Mouse (Mus musculus) megakaryocyte-erythroid progenitor cell, adult 5 weeks (primary cell): ENCODE results near the gene Pip. TPM values are rescaled to one million over a fixed set of nuclear protein-coding genes. Genes with fewer than 3 reads are reported as not detected.

Experiments
- polyA plus RNA-seq: library from polyadenylated mRNA; stranded (reverse); fragments of >175 nt; gene quantifications from 2 replicates; pipeline ENCODE4 v1.2.3, GENCODE M21; 2012

Pip gene
- 0.05 TPM in 1 of 2 replicates, not detected in the other for polyA plus RNA-seq

GRCm38 (mm10) chr6:41847235-41847634, at the start of gene Pip:
TSS of gene Pip (plus strand) at chr6:41847535.

GRCm38 (mm10) chr6:41852689-41853088, 5.4 kb downstream of the Pip start, which contains the start of gene Sval2:
TSS of gene Sval2 (plus strand) at chr6:41852989.

Other genes starting within 250 kb of the Pip start
- gene Ephb6, start 242.1 kb upstream of the Pip start, polyA plus RNA-seq = 12.4 and 20.4 TPM in 2 replicates
- gene Trpv6, start 211.1 kb upstream of the Pip start, polyA plus RNA-seq = not detected in 2 replicates
- not detected in 2 replicates for gene Trpv5, start 166.8 kb upstream of the Pip start, polyA plus RNA-seq
- not detected in 2 replicates for gene Llcfc1, start 163.1 kb upstream of the Pip start, polyA plus RNA-seq
- gene Kel, start 143.2 kb upstream of the Pip start, polyA plus RNA-seq = 3.0 TPM in 2 replicates
- gene Olfr459, start 72.4 kb upstream of the Pip start, polyA plus RNA-seq = not detected in 2 replicates
- not detected in 2 replicates for gene Sval2, start 5.5 kb downstream of the Pip start, polyA plus RNA-seq
- not detected in 2 replicates for gene Sval1, start 104.1 kb downstream of the Pip start, polyA plus RNA-seq
- gene Sval3, start 120.6 kb downstream of the Pip start, polyA plus RNA-seq = not detected in 2 replicates
- gene Sva, start 190.9 kb downstream of the Pip start, polyA plus RNA-seq = not detected in 2 replicates